Mouse (Mus musculus) intestine, embryonic 14.5 days (tissue): ENCODE data around the gene Fut7. TPM values are rescaled to one million over a fixed set of nuclear protein-coding genes. Genes with fewer than 3 reads are reported as not detected.

Experiments
- ATAC-seq: fragments of 200-750 bp; cut with Nextera tagmentation; replicated peaks from 2 replicates; pipeline ENCODE4 v1.8.0; 2017; ENCODE audit warnings: low read depth, moderate number of reproducible peaks, moderate TSS enrichment, moderate library complexity; ENCODE audit not compliant: low FRiP score, low TSS enrichment
- DNase-seq: peaks from one replicate; pipeline ENCODE4 v3.0.0-alpha.2; 2018; ENCODE audit warnings: low spot score
- H3K27ac ChIP-seq: fragments of 300-500 bp; sonication (generic); 2 replicates; pipeline ENCODE4 v1.5.1; 2014; ENCODE audit warnings: low read depth, mild to moderate bottlenecking, control low read depth
- H3K27me3 ChIP-seq: fragments of 300-500 bp; sonication (generic); replicated peaks from 2 replicates; pipeline ENCODE4 v1.6.1; 2014; ENCODE audit warnings: low read length, control low read depth; ENCODE audit not compliant: control insufficient read depth, insufficient read depth
- H3K36me3 ChIP-seq: fragments of 300-500 bp; sonication (generic); 2 replicates; pipeline ENCODE4 v1.6.1; 2014; ENCODE audit warnings: low read length, control low read depth; ENCODE audit not compliant: control insufficient read depth, insufficient read depth
- H3K4me1 ChIP-seq: fragments of 300-500 bp; sonication (generic); replicated peaks from 2 replicates; pipeline ENCODE4 v1.6.1; 2014; ENCODE audit warnings: low read length, control low read depth, mixed read lengths; ENCODE audit not compliant: control insufficient read depth, insufficient read depth
- H3K4me2 ChIP-seq: fragments of 300-500 bp; sonication (generic); 2 replicates; pipeline ENCODE4 v1.6.1; 2014; ENCODE audit warnings: low read length
- H3K4me3 ChIP-seq: fragments of 300-500 bp; sonication (generic); 2 replicates; pipeline ENCODE4 v1.5.1; 2014; ENCODE audit warnings: low read depth, low read length, control low read depth, mixed read lengths
- H3K9ac ChIP-seq: fragments of 300-500 bp; sonication (generic); 2 replicates; pipeline ENCODE4 v1.6.1; 2014; ENCODE audit warnings: mild to moderate bottlenecking, low read length
- H3K9me3 ChIP-seq: fragments of 300-500 bp; sonication (generic); 2 replicates; pipeline ENCODE4 v1.6.1; 2016; ENCODE audit warnings: low read length, control low read depth; ENCODE audit not compliant: control insufficient read depth
- WGBS: fragments of 180-500 bp; shearing (Covaris S2); extraction: QIAGEN DNeasy Blood & Tissue Kit; methylation state at CpG from one replicate; pipeline ENCODE4 v1.1.7; 2014; 5-methylcytosine and 5-hydroxymethylcytosine counted together
- polyA plus RNA-seq: library from polyadenylated mRNA; unstranded; fragments of >200 nt; fragmentation: Nextera tagmentation; extraction: Ambion mirVana; gene quantifications from 2 replicates; pipeline ENCODE4 v1.2.1, GENCODE M21; 2014

The Fut7 gene
- polyA plus RNA-seq, 1 experiment from 2014 or later: not detected

- WGBS: 43% methylated on average over 1 of the region's 1 CpGs
- DNase-seq (no peak), ATAC-seq (no peak)
- Histone ChIP-seq H3K27ac (no peak overlapping the region), H3K4me1 (peaks cover 12% of the 10 kb centered on the region), H3K36me3 (no peaks in the 10 kb centered on the region), H3K9ac (no peak overlapping the region), H3K4me2 (no peak overlapping the region), H3K27me3 (peaks cover 73% of the 10 kb centered on the region), H3K9me3 (no peaks in the 10 kb centered on the region), H3K4me3 (no peak overlapping the region)
Observed at GRCm38 (mm10) chr2:25397010-25397409, 26.1 kb upstream of the Fut7 start.

DNA sequence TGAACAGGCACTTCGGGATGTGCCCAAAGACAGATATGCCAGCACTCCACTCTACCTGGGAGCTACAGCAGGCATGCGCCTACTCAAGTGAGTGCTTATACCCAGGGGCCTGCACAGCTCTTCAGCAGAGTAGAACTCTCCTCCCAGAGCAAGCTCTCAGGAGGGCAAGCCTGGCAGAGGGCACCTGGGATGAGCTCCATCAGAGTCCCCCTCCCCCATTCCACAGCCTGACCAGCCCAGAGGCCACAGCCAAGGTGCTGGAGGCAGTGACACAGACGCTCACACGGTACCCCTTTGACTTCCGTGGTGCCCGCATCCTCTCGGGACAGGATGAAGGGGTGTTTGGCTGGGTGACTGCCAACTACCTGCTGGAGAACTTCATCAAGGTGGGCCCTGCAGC is 25.0 kb upstream of the Fut7 start:
- Histone ChIP-seq H3K4me1 (peaks cover 12% of the 10 kb centered on the region), H3K27me3 (peaks cover 84% of the 10 kb centered on the region), H3K9ac (no peak overlapping the region), H3K4me3 (no peak overlapping the region), H3K36me3 (no peaks in the 10 kb centered on the region), H3K4me2 (no peak overlapping the region), H3K27ac (no peak overlapping the region), H3K9me3 (no peaks in the 10 kb centered on the region)
- DNase-seq (no peak), ATAC-seq (no peak)
- 92% methylated on average over 7 of the region's 7 CpGs for WGBS

DNA sequence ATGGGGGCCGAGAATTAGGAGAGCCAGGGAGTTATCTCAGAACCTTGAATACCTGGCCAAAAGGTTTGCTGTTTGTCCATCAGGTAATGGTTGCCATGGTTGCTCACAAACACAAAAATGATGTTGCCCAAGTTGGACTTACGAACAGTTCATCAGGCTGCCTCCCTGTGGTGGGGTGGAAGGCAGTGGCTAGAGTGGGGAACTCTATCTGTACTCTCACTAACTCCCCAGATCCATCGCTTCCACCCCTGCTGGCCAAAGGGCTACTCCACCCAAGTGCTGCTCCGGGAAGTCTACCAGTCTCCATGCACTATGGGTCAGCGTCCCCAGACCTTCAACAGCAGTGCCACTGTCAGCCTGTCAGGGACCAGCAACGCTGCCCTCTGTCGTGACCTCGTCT is 24.0 kb upstream of the Fut7 start, which contains the start of gene Npdc1:
TSS of gene Npdc1 (plus strand) at position 301 of the 400 bp plus-strand sequence.
- Histone ChIP-seq H3K4me1 (peaks cover 12% of the 10 kb centered on the region), H3K27me3 (peaks cover 93% of the 10 kb centered on the region), H3K4me3 (no peak within 1 kb of the TSS), H3K9me3 (no peaks in the 10 kb centered on the region), H3K27ac (no peak within 1 kb of the TSS), H3K36me3 (no peaks in the 10 kb centered on the region), H3K9ac (no peak within 1 kb of the TSS), H3K4me2 (no peak within 1 kb of the TSS)
- DNase-seq: no peak
- no peak for ATAC-seq
- 65% methylated on average over 8 of the region's 8 CpGs for WGBS

- DNase-seq (no peak), ATAC-seq (no peak)
- Histone ChIP-seq H3K27ac (no peak overlapping the region), H3K27me3 (peaks cover 92% of the 10 kb centered on the region), H3K9me3 (no peaks in the 10 kb centered on the region), H3K4me2 (peak overlapping the region; percentile 26; the same call in 1 of the 2 replicates), H3K4me1 (peaks cover 7% of the 10 kb centered on the region), H3K9ac (no peak overlapping the region), H3K4me3 (no peak overlapping the region), H3K36me3 (no peaks in the 10 kb centered on the region)
- WGBS: 22% methylated on average over 16 of the region's 16 CpGs
Observed at GRCm38 (mm10) chr2:25400291-25400690, 22.8 kb upstream of the Fut7 start.

- DNase-seq (peak; percentile 64), ATAC-seq (no peak)
- Histone ChIP-seq H3K4me2 (peak overlapping the region; percentile 26; the same call in 1 of the 2 replicates), H3K36me3 (no peaks in the 10 kb centered on the region), H3K27ac (no peak overlapping the region), H3K4me3 (no peak overlapping the region), H3K4me1 (peaks cover 2% of the 10 kb centered on the region), H3K9ac (no peak overlapping the region), H3K27me3 (peaks cover 87% of the 10 kb centered on the region), H3K9me3 (no peaks in the 10 kb centered on the region)
- WGBS: 3% methylated on average over 17 of the region's 17 CpGs
Observed at GRCm38 (mm10) chr2:25400764-25401163, 22.3 kb upstream of the Fut7 start.

GRCm38 (mm10) chr2:25402377-25402971 is 20.6 kb upstream of the Fut7 start:
- 2% methylated on average over 13 of the region's 13 CpGs for WGBS
- peak; percentile 25 for ATAC-seq
- Histone ChIP-seq H3K4me2 (peak overlapping the region; percentile 60), H3K4me1 (no peaks in the 10 kb centered on the region), H3K27me3 (peaks cover 73% of the 10 kb centered on the region), H3K9ac (no peak overlapping the region), H3K27ac (no peak overlapping the region), H3K36me3 (no peaks in the 10 kb centered on the region), H3K4me3 (peak overlapping the region; percentile 56), H3K9me3 (no peaks in the 10 kb centered on the region)
- DNase-seq: peak; percentile 97

DNA sequence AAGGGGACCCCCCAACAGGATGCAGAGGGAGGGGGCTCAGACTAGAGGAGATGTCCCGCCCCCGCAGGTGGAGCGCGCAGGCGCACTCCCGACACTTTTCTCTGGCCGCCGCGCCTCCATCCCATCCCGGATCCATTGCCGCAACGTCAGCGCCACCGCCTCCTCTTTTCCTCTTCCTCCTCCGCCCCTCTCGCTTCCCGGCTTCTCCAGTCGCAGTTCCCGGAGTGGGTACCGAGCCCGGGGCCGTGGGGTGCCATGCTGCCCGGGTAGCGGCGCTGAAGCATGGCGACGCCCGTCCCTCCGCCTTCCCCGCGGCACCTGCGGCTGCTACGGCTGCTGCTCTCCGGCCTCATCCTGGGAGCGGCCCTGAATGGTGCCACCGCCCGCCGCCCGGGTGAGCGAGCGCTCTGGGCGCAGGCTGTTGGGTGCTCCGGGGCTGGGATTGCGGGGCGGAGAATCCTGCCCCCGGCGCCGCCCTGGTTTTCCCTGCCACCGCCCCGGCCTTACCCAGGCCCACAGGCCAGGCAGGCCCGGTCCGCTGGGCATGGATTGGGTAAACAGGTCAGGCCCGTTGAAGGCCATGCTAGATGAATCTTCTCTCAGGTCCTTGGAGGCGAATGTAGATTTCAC is 20.0 kb upstream of the Fut7 start:
- H3K27ac ChIP-seq: peak overlapping the region; percentile 27; the same call in 1 of the 2 replicates
- ATAC-seq (peak; percentile 53), DNase-seq (no peak)
- H3K9me3 ChIP-seq: no peaks in the 10 kb centered on the region
- no peaks in the 10 kb centered on the region for H3K4me1 ChIP-seq
- peak overlapping the region; percentile 60 for H3K4me2 ChIP-seq
- peaks cover 67% of the 10 kb centered on the region for H3K27me3 ChIP-seq
- peak overlapping the region; percentile 56 for H3K4me3 ChIP-seq
- peak overlapping the region; percentile 46 for H3K9ac ChIP-seq
- no peaks in the 10 kb centered on the region for H3K36me3 ChIP-seq
- WGBS: 2% methylated on average over 53 of the region's 54 CpGs

- no peak for ATAC-seq
- H3K4me2 ChIP-seq: peak overlapping the region; percentile 60
- H3K36me3 ChIP-seq: no peaks in the 10 kb centered on the region
- WGBS: 76% methylated on average over 4 of the region's 4 CpGs
- no peak for DNase-seq
- no peaks in the 10 kb centered on the region for H3K4me1 ChIP-seq
- H3K27me3 ChIP-seq: peaks cover 59% of the 10 kb centered on the region
- no peaks in the 10 kb centered on the region for H3K9me3 ChIP-seq
- H3K27ac ChIP-seq: no peak overlapping the region
- H3K9ac ChIP-seq: no peak overlapping the region
- no peak overlapping the region for H3K4me3 ChIP-seq
Observed at GRCm38 (mm10) chr2:25403994-25404393, 19.1 kb upstream of the Fut7 start.

DNA sequence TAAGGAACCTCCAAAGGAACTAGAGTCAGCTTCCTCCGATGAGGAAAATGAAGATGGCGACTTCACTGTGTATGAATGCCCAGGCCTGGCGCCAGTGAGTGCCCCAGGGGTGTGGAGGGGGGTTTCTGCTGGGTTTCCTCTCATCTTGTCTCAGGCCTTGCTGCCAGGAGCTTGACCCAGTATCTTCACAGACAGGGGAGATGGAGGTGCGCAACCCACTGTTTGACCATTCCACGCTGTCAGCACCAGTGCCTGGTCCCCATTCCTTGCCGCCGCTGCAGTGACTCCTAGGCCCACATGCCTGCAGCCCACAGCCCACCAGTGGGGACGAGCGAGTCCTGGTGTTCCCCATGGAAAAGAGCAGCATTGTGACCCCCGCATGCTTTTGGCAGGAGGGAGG is 14.2 kb upstream of the Fut7 start:
- Histone ChIP-seq H3K4me1 (no peaks in the 10 kb centered on the region), H3K4me3 (no peak overlapping the region), H3K27ac (no peak overlapping the region), H3K9me3 (no peaks in the 10 kb centered on the region), H3K4me2 (no peak overlapping the region), H3K9ac (no peak overlapping the region), H3K36me3 (no peaks in the 10 kb centered on the region), H3K27me3 (peaks cover 11% of the 10 kb centered on the region)
- DNase-seq (no peak), ATAC-seq (no peak)
- WGBS: 85% methylated on average over 10 of the region's 10 CpGs
